Mouse (Mus musculus) heart, embryonic 15.5 days (tissue): ENCODE results near the gene Vmn2r21. TPM values are rescaled to one million over a fixed set of nuclear protein-coding genes. Genes with fewer than 3 reads are reported as not detected.
"Not testable (repeated sequence)": the region's sequence is repeated elsewhere in the genome, so short reads cannot be mapped to it uniquely, and the experiment has no call there.

ENCODE experiments used
- ATAC-seq: fragments of 200-750 bp; cut with Nextera tagmentation; replicated peaks from 2 replicates; pipeline ENCODE4 v1.8.0; 2017; ENCODE audit warnings: low read depth, moderate TSS enrichment; ENCODE audit not compliant: insufficient number of reproducible peaks, insufficient read depth, low FRiP score
- H3K27ac ChIP-seq: fragments of 300-500 bp; sonication (generic); 2 replicates; pipeline ENCODE4 v1.5.1; 2015; ENCODE audit warnings: mild to moderate bottlenecking, inconsistent platforms
- H3K27me3 ChIP-seq: fragments of 300-500 bp; sonication (generic); 2 replicates; pipeline ENCODE4 v1.6.1; 2015; ENCODE audit warnings: inconsistent platforms
- H3K36me3 ChIP-seq: fragments of 300-500 bp; sonication (generic); 2 replicates; pipeline ENCODE4 v1.6.1; 2015; ENCODE audit warnings: mild to moderate bottlenecking, inconsistent platforms
- H3K4me1 ChIP-seq: fragments of 300-500 bp; sonication (generic); replicated peaks from 2 replicates; pipeline ENCODE4 v1.6.1; 2015; ENCODE audit warnings: inconsistent platforms
- H3K4me2 ChIP-seq: fragments of 300-500 bp; sonication (generic); 2 replicates; pipeline ENCODE4 v1.6.1; 2015; ENCODE audit warnings: inconsistent platforms, mild to moderate bottlenecking, moderate library complexity
- H3K4me3 ChIP-seq: fragments of 300-500 bp; sonication (generic); 2 replicates; pipeline ENCODE4 v1.5.1; 2015; ENCODE audit warnings: mild to moderate bottlenecking, inconsistent platforms
- H3K9ac ChIP-seq: fragments of 300-500 bp; sonication (generic); 2 replicates; pipeline ENCODE4 v1.6.1; 2015; ENCODE audit warnings: mild to moderate bottlenecking, inconsistent platforms
- H3K9me3 ChIP-seq: fragments of 300-500 bp; sonication (generic); replicated peaks from 2 replicates; pipeline ENCODE4 v1.6.1; 2016; ENCODE audit warnings: inconsistent platforms
- WGBS: fragments of 180-500 bp; shearing (Covaris S2); methylation state at CpG from one replicate; pipeline ENCODE4 v1.1.7; 2015; ENCODE audit warnings: mixed read lengths; 5-methylcytosine and 5-hydroxymethylcytosine counted together
- polyA plus RNA-seq: library from polyadenylated mRNA; unstranded; fragments of >200 nt; fragmentation: Nextera tagmentation; extraction: Ambion mirVana; gene quantifications from 2 replicates; pipeline ENCODE4 v1.2.1, GENCODE M21; 2015

The Vmn2r21 gene
- polyA plus RNA-seq = not detected in 2 replicates

DNA sequence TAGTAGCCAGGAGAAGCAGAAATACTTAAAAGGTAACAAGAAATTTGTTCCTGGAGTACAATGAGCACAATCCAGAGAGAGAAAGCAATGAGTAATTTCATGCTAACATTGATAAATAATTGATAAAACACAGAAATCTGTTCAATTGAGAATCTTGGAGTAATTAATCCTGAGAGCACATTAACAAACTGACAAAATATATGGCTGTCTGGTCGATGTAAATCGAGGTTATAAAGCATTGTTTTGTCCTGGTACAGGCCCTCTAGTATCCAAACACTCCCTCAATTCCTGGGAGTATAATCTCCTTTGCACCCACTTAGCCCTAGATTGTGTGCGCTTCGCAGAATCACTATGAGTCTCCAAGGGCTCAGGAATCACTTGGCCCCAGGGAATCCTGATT lies at the start of gene Vmn2r21:
Vmn2r21 (minus strand) TSS at position 101 of the 400 bp plus-strand sequence.
- not testable (repeated sequence) for H3K27me3 ChIP-seq

GRCm38 (mm10) chr6:123574698-123575097 lies 41.5 kb upstream of the Vmn2r21 start:
- not testable (repeated sequence) for H3K4me1 ChIP-seq, H3K36me3 ChIP-seq, H3K27ac ChIP-seq, H3K9ac ChIP-seq, H3K27me3 ChIP-seq, H3K4me2 ChIP-seq, H3K4me3 ChIP-seq, H3K9me3 ChIP-seq, ATAC-seq
- no CpG with 5 or more reads among the region's 2 CpGs for WGBS

More for the DNA sequence above, at the start of gene Vmn2r21:
- not testable (repeated sequence) for H3K4me3 ChIP-seq, H3K9me3 ChIP-seq, H3K4me1 ChIP-seq, H3K4me2 ChIP-seq, ATAC-seq, H3K27ac ChIP-seq, H3K9ac ChIP-seq, H3K36me3 ChIP-seq
- WGBS = no CpG with 5 or more reads among the region's 4 CpGs

DNA sequence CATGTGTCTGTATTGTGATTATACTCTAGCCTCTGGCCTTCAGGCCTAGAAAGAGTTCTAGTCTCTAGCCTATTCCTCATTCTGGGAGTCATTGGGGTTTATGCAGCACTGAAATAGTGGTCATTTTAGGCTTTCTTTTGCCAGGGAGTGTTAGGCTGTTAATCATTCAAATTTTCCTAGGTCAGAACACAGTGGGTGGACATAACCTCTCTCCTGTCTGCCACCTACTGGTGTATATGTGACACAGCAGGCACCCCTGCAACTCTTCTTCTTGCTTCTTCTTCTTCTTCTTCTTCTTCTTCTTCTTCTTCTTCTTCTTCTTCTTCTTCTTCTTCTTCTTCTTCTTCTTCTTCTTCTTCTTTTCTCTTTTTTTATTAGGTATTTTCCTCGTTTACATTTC lies 6.5 kb upstream of the Vmn2r21 start:
- not testable (repeated sequence) for H3K4me2 ChIP-seq, H3K27me3 ChIP-seq, H3K9ac ChIP-seq, H3K9me3 ChIP-seq, H3K4me3 ChIP-seq, H3K36me3 ChIP-seq, ATAC-seq, H3K27ac ChIP-seq, H3K4me1 ChIP-seq
- no CpG with 5 or more reads among the region's 1 CpGs for WGBS

DNA sequence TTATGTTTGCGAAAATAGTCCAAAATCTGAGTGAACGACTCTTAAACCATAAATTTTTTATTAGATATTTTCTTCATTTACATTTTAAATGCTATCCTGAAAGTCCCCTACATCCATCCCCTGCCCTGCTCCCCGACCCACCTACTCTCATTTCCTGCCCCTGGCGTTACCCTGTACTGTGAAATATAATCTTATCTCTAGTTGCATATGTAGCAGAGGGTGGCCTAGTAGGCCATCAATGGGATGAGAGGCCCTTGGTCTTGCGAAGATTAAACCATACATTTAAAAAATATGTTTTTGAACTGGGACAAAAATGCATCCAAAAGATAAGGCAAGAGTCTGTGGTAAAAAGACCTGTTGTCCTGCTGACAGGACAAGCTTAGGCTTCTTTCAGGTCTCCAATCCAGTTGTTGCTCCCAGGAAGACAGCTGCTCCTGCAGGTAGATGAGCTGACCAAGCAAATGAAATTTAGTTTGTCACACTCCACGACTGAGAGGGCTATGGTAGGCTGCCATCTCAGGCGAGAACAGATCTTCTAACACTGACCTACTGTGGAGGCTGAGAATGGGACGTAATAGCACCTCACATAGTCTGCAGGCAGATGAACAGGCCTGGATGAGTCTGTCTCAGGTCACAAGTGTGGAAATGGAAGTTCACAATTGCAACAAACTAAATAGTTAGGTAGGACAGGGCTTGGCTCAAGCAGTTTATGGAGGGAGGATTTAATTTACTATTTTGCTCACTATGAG lies 10.8 kb downstream of the Vmn2r21 start:
- not testable (repeated sequence) for H3K36me3 ChIP-seq

GRCm38 (mm10) chr6:123473045-123473444 lies 60.2 kb downstream of the Vmn2r21 start:
- H3K27me3 ChIP-seq, H3K9me3 ChIP-seq, H3K4me2 ChIP-seq, ATAC-seq, H3K4me1 ChIP-seq, H3K4me3 ChIP-seq, H3K9ac ChIP-seq, H3K27ac ChIP-seq, H3K36me3 ChIP-seq: not testable (repeated sequence)
- WGBS = no CpG with 5 or more reads among the region's 5 CpGs

More for the DNA sequence above, 10.8 kb downstream of the Vmn2r21 start:
- not testable (repeated sequence) for H3K4me2 ChIP-seq, H3K27me3 ChIP-seq, H3K27ac ChIP-seq, H3K9ac ChIP-seq, ATAC-seq, H3K9me3 ChIP-seq, H3K4me3 ChIP-seq, H3K4me1 ChIP-seq
- no CpG with 5 or more reads among the region's 8 CpGs for WGBS

GRCm38 (mm10) chr6:123472458-123472987 lies 60.7 kb downstream of the Vmn2r21 start:
- H3K27me3 ChIP-seq, H3K9ac ChIP-seq, H3K27ac ChIP-seq, H3K4me1 ChIP-seq, H3K4me2 ChIP-seq, H3K36me3 ChIP-seq, H3K4me3 ChIP-seq, ATAC-seq, H3K9me3 ChIP-seq: not testable (repeated sequence)
- WGBS = no CpG with 5 or more reads among the region's 2 CpGs

GRCm38 (mm10) chr6:123468651-123469050 lies 64.6 kb downstream of the Vmn2r21 start:
- not testable (repeated sequence) for ATAC-seq, H3K4me3 ChIP-seq, H3K9me3 ChIP-seq, H3K9ac ChIP-seq, H3K27ac ChIP-seq, H3K27me3 ChIP-seq, H3K36me3 ChIP-seq, H3K4me1 ChIP-seq, H3K4me2 ChIP-seq
- WGBS = no CpG with 5 or more reads among the region's 1 CpGs

Other genes starting within 250 kb of the Vmn2r21 start
- gene Clec4e, start 243.5 kb downstream of the Vmn2r21 start, polyA plus RNA-seq = 0.04 and 0.24 TPM in 2 replicates
- gene Vmn2r19, start 225.1 kb downstream of the Vmn2r21 start, polyA plus RNA-seq = not detected in 2 replicates
- not detected in 2 replicates for gene Vmn2r20, start 115.3 kb downstream of the Vmn2r21 start, polyA plus RNA-seq
- not detected in 2 replicates for gene Vmn2r22, start 117.3 kb upstream of the Vmn2r21 start, polyA plus RNA-seq
- not detected in 2 replicates for gene Vmn2r23, start 169.3 kb upstream of the Vmn2r21 start, polyA plus RNA-seq
- gene Vmn2r24, start 245.5 kb upstream of the Vmn2r21 start, polyA plus RNA-seq = not detected in 2 replicates